Mouse (Mus musculus): ENCODE measurements around the gene Pon3. TPM values are rescaled to one million over a fixed set of nuclear protein-coding genes. Genes with fewer than 3 reads are reported as not detected.

Gene Pon3
- total RNA-seq (2014; rRNA removed) = 0.99 and 4.7 TPM in 2 replicates
- polyA plus RNA-seq (2015; fragmentation: Nextera tagmentation; extraction: Ambion mirVana) = 3.0 and 4.0 TPM in 2 replicates

GRCm38 (mm10) chr6:5255722-5256451 lies at the start of gene Pon3:
TSS of gene Pon3 (minus strand) at chr6:5256286.
- Histone ChIP-seq H3K4me2 (ENCODE audit: low read depth, low read length, poor library complexity, severe bottlenecking) (peak within 1 kb of the TSS; percentile 35), H3K4me1 (ENCODE audit: insufficient read depth, low read length) (no peaks in the 10 kb centered on the region), H3K27me3 (ENCODE audit: insufficient read depth, low read length) (no peaks in the 10 kb centered on the region), H3K27ac (ENCODE audit: low read depth, low read length) (no peak within 1 kb of the TSS), H3K36me3 (ENCODE audit: insufficient read depth, low read length) (no peaks in the 10 kb centered on the region), H3K9me3 (ENCODE audit: low read length) (no peaks in the 10 kb centered on the region), H3K9ac (replicated peaks; ENCODE audit: low read length, poor library complexity, severe bottlenecking) (no peak within 1 kb of the TSS), H3K4me3 (ENCODE audit: low read depth, low read length) (peak within 1 kb of the TSS; percentile 17; the same call in 1 of the 2 replicates)
- TF ChIP-seq CTCF (IDR thresholded peaks at IDR 0.05) = no peak
- 20% methylated on average over 16 of the region's 16 CpGs for WGBS
- no peak for DNase-seq (ENCODE audit: low spot score)
- ATAC-seq (ENCODE audit: low FRiP score) = no peak

- H3K27ac ChIP-seq (ENCODE audit: low read depth, low read length) = no peak overlapping the region
- TF ChIP-seq CTCF (IDR thresholded peaks at IDR 0.05) = no peak
- 87% methylated on average over 8 of the region's 8 CpGs for WGBS
Observed at GRCm38 (mm10) chr6:5304956-5305355, 48.9 kb upstream of the Pon3 start.

GRCm38 (mm10) chr6:5300629-5301028 lies 44.5 kb upstream of the Pon3 start:
- TF ChIP-seq CTCF (IDR thresholded peaks at IDR 0.05) = no peak
- 94% methylated on average over 8 of the region's 8 CpGs for WGBS
- Histone ChIP-seq H3K36me3 (ENCODE audit: insufficient read depth, low read length) (no peaks in the 10 kb centered on the region), H3K27ac (ENCODE audit: low read depth, low read length) (no peak overlapping the region), H3K9me3 (ENCODE audit: low read length) (no peaks in the 10 kb centered on the region), H3K4me1 (ENCODE audit: insufficient read depth, low read length) (no peaks in the 10 kb centered on the region), H3K4me3 (ENCODE audit: low read depth, low read length) (no peak overlapping the region), H3K9ac (replicated peaks; ENCODE audit: low read length, poor library complexity, severe bottlenecking) (no peak overlapping the region), H3K27me3 (ENCODE audit: insufficient read depth, low read length) (peaks cover 6% of the 10 kb centered on the region; the same call in 1 of the 2 replicates), H3K4me2 (ENCODE audit: low read depth, low read length, poor library complexity, severe bottlenecking) (no peak overlapping the region)
- DNase-seq (ENCODE audit: low spot score) (no peak), ATAC-seq (ENCODE audit: low FRiP score) (no peak)

More at GRCm38 (mm10) chr6:5304956-5305355, 48.9 kb upstream of the Pon3 start:
- no peak for DNase-seq (ENCODE audit: low spot score)
- Histone ChIP-seq H3K4me2 (ENCODE audit: low read depth, low read length, poor library complexity, severe bottlenecking) (no peak overlapping the region), H3K9me3 (ENCODE audit: low read length) (no peaks in the 10 kb centered on the region), H3K9ac (replicated peaks; ENCODE audit: low read length, poor library complexity, severe bottlenecking) (no peak overlapping the region), H3K27me3 (ENCODE audit: insufficient read depth, low read length) (no peaks in the 10 kb centered on the region), H3K4me1 (ENCODE audit: insufficient read depth, low read length) (no peaks in the 10 kb centered on the region), H3K4me3 (ENCODE audit: low read depth, low read length) (no peak overlapping the region), H3K36me3 (ENCODE audit: insufficient read depth, low read length) (no peaks in the 10 kb centered on the region)
- no peak for ATAC-seq (ENCODE audit: low FRiP score)

DNA sequence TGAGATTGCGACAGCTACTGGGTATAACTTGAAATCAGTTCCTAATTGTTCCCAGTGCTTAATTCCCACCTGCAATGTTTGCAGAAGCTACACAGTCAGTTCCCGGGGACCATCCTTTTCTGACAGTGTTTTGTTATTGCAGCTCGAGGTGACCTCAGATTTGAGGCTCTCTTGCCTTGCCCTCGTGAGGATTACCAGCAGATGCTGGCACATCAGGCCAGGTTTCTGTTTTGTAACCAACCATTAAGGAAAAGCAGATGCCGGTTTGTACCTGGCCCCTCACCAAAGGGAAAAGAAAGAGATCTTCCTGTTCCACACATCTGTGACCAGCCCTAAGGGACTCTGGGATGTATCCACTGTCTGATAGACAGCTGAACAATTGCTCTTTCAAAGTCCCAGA lies 43.5 kb upstream of the Pon3 start:
- no peak for ATAC-seq (ENCODE audit: low FRiP score)
- 68% methylated on average over 5 of the region's 5 CpGs for WGBS

GRCm38 (mm10) chr6:5298092-5298554 lies 42.0 kb upstream of the Pon3 start, which contains the start of gene Pon2:
TSS of gene Pon2 (minus strand) at chr6:5298455.
- H3K9ac ChIP-seq (replicated peaks; ENCODE audit: low read length, poor library complexity, severe bottlenecking) = 0 out of 2 replicates have a peak within 1 kb of the TSS, but pooled peaks have one; percentile 55
- H3K4me3 ChIP-seq (ENCODE audit: low read depth, low read length) = peak within 1 kb of the TSS; percentile 61
- peak within 1 kb of the TSS; percentile 38; the same call in 1 of the 2 replicates for H3K27ac ChIP-seq (ENCODE audit: low read depth, low read length)
- TF ChIP-seq CTCF (IDR thresholded peaks at IDR 0.05) = no peak
- no peaks in the 10 kb centered on the region for H3K36me3 ChIP-seq (ENCODE audit: insufficient read depth, low read length)
- peaks cover 6% of the 10 kb centered on the region; the same call in 1 of the 2 replicates for H3K27me3 ChIP-seq (ENCODE audit: insufficient read depth, low read length)
- DNase-seq (ENCODE audit: low spot score) = peak; percentile 57
- ATAC-seq (ENCODE audit: low FRiP score) = peak; percentile 89
- 2% methylated on average over 41 of the region's 47 CpGs for WGBS
- no peaks in the 10 kb centered on the region for H3K4me1 ChIP-seq (ENCODE audit: insufficient read depth, low read length)
- H3K9me3 ChIP-seq (ENCODE audit: low read length) = no peaks in the 10 kb centered on the region
- peak within 1 kb of the TSS; percentile 99 for H3K4me2 ChIP-seq (ENCODE audit: low read depth, low read length, poor library complexity, severe bottlenecking)

More for the DNA sequence above, 43.5 kb upstream of the Pon3 start:
- H3K27me3 ChIP-seq (ENCODE audit: insufficient read depth, low read length) = peaks cover 6% of the 10 kb centered on the region; the same call in 1 of the 2 replicates
- H3K4me2 ChIP-seq (ENCODE audit: low read depth, low read length, poor library complexity, severe bottlenecking) = no peak overlapping the region
- no peaks in the 10 kb centered on the region for H3K9me3 ChIP-seq (ENCODE audit: low read length)
- no peak overlapping the region for H3K4me3 ChIP-seq (ENCODE audit: low read depth, low read length)
- no peaks in the 10 kb centered on the region for H3K36me3 ChIP-seq (ENCODE audit: insufficient read depth, low read length)
- TF ChIP-seq CTCF (IDR thresholded peaks at IDR 0.05) = no peak
- no peak for DNase-seq (ENCODE audit: low spot score)
- no peaks in the 10 kb centered on the region for H3K4me1 ChIP-seq (ENCODE audit: insufficient read depth, low read length)
- no peak overlapping the region for H3K9ac ChIP-seq (replicated peaks; ENCODE audit: low read length, poor library complexity, severe bottlenecking)
- H3K27ac ChIP-seq (ENCODE audit: low read depth, low read length) = no peak overlapping the region
